Mouse (Mus musculus) cerebellum, adult 11-12 months (tissue): ENCODE results near the gene Pgf.

ENCODE experiments used
- DNase-seq: peaks from one replicate; pipeline ENCODE4 v3.0.0; 2022

Gene Pgf

GRCm38 (mm10) chr12:85186361-85186760, 8.8 kb upstream of the Pgf start:
- DNase-seq, result no peak

- no peak for DNase-seq
Measured at GRCm38 (mm10) chr12:85185810-85186209, 8.2 kb upstream of the Pgf start.

DNA sequence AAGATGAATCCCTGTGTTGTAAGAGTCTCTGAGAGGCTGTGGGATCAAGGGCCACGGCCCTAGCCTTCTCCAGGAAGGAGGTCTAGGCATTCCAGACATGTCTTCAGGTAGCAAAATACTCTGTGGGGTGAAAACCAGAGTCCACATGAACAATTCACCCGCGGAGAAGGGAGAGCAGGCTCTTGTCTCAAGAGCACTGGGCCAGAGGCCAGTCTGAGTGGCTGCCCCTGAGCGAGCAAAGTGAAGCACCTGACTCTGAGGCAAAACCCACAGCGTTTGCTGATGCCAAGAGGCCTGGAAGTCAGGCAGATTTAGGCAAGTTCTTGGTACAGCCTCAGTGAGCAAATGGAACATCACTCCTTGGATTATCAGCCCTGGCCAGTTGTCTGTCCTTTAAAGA, 6.5 kb upstream of the Pgf start:
- DNase-seq, result no peak

- no peak for DNase-seq
Measured at GRCm38 (mm10) chr12:85182898-85183297, 5.3 kb upstream of the Pgf start.

DNA sequence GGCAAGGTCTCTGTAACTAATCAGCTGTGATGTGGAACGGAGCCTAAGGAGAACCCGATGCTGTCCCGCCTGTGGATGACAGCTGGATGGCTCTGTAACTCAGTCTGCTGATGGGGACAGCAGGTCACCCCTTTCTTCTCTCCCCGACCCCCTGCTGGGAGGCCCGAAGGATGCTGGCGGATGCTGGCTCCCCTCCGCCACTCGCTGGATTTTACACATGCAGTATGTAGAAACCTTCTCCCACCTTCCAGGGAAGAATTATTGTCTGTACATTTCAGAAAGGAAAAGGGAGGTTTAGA, 4.7 kb upstream of the Pgf start:
- no peak for DNase-seq

- no peak for DNase-seq
Measured at GRCm38 (mm10) chr12:85181475-85182344, 4.1 kb upstream of the Pgf start.

- no peak for DNase-seq
Measured at GRCm38 (mm10) chr12:85178294-85178693, 704 bp upstream of the Pgf start.

DNA sequence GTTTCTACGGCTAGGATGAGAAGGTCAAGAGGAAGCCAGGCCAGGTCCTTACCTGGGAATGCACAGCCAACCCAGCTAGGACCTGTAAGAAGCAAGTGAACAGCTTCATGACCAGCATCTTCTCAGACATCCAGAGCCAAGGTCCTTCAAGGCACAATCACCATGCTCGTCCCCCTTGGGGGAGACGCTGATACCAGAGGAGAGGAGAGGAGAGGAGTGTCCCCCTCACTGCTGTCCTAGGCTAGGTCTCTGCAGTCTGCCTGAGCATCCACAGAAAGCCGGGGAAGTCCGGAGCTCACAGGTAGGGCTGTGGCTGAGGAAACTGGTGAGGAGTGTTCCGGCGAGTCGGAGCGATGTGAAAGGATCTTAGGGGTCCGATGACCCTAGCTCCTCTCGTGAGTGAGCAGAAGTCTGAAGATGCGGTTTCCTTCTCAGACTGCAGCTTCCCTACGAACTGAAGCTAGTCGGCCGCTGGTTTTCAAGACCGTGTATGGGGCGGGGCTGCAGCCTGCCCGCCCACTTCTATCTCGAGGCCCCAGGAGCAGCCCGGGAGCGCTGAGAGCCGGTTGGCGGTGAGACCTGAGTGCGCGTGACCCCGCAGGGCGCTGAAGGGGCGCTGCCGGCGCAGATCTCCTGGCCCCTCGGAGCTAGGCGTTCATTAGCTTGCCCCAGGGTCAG, 605 bp downstream of the Pgf start:
- DNase-seq, result no peak

DNA sequence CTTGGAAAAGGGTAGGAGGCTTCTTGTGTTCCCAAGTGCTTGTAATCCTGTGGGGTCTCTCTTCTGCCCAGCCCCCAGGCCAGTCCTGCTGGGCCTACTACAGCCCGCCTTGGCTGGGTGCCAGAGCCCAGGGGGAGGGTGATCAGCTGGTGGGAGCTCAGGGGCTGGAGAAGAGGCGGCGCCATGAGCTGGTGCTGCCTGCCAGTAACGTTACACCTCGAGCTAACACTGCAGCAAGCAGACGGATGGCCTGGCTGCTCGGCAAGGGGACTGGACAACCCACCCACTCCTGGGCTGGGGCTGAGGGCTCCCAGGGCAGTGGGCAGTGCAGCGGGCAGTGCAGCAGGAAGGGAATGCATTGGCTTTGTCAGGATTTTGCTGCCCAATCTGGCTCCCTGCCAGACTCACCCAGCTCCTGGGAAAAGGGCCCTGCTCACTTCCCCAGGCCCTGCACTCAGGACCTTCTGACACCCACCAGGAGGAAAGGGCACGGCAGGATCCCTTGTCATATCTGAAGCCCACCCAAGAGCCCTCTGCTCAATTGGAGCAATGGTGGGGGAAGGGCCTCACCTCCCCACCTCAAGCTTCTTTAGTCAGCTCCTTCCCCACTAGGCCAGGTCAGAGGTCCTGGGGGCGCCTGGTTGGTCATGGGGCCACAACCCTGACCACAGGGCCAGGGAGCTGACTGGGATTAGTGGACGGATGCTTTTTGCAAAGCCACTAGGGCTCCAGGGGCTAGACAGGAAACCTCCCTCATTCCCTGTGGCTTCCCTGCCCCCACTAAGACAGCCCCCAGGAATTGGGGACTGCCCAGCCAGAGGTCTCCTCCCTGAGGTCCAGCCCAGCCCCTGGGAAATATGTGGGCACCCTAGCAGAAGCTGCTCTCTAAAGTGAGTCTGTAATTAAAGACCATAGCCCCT, 1.4 kb downstream of the Pgf start:
- no peak for DNase-seq

DNA sequence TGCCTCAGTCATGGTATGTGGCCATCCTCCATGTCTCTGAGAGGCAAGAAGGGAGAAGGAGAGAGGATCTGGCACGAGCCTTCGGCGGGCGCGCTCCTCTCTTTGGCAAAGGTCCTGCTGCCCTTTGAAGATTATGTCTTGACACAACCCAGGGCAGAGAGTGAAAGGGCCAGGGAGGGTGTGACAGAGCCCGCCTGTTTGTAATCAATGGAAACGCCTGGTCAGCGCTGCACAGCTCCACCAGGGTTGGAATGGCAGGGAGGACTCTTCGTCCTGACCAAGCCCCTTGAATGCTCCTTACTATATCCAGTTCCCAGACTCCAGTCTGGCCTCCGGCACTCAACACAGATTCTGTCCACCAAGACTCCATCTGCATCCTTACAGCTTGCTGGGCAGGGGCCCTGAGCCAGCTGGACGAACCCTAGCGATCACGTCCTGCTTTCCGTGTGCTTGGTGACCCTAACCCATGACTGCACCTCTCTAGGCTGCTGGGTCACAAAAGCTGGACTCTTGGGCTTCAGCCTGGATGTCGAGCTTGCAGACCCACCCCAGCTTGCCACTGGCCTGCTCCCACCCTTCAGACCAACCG, 2.4 kb downstream of the Pgf start:
- no peak for DNase-seq

GRCm38 (mm10) chr12:85174016-85174415, 3.6 kb downstream of the Pgf start:
- DNase-seq, result no peak

GRCm38 (mm10) chr12:85170948-85171307, 6.7 kb downstream of the Pgf start:
- no peak for DNase-seq

DNA sequence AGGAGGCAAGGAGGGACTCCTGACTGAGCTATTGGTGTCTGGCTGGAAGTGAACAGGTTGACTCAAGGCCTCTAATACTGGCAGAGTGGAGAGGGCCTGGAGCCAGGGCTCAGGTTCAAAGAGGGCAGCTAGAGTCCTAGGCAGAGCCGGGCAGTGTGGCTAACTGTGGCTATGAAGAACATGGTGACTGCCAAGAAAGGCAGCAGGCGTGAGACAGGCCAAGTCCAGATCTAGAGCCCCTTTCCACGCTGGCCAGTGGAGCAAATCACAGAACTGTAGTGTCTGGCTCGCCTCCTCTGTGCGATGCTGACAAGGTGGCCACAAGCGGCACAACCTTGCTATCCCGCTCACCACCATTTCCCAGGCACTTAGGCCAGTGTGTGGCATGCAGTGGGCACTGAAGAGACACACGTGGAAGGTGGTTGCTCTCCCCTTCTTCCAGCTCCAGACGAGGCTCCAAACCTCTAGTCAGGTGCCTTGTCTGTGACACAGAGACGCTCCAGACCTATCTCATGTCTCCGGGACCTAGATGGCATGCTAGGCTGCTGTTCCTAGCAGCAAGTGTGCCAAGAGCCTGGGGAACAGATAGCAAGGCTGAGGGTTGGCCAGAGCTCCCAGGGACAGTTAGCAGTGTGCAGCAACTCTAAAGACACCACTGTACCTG, 7.2 kb downstream of the Pgf start:
- DNase-seq, result peak; percentile 57

GRCm38 (mm10) chr12:85169877-85170276, 7.7 kb downstream of the Pgf start:
- no peak for DNase-seq

GRCm38 (mm10) chr12:85169117-85169858, 8.3 kb downstream of the Pgf start:
- peak; percentile 72 for DNase-seq

DNA sequence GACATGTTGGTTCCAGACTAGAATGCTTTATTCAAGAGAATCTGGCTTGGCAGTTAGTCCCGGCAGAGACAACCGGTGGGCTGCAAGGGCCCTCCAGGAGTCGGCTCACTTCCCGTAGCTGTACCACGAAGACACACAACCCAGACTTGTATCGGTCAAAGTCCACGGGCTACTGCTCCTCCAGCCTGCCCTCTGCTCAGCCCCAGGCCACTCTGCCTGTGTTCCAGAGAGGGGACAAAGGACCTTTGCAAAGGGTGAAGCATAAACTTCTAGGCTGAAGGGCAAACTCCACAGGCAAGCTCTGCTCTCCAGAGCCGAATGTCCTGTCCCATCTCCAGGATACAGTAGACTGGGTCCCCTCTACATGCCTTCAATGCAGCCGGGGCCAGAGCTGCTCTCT, 11.0 kb downstream of the Pgf start:
- no peak for DNase-seq

DNA sequence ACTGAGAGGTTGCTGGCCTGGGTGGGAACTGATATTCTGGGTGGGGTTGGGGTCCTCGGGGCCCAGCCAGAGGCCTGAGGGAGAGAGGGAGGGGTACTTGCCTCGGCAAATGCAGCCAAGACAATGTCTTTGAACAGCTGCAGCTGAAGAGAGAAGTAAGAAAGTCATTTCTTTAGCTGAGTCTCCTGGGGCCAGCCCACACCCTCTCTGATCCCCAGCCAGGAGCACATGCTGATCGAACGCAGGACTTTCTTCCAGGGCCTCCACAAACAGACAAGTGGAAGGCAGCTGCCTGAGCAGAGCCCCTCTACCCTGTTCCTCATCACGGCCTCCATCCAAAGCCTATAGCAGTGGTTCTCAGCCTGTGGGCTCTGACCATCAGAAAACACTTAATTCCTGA, 12.6 kb downstream of the Pgf start:
- no peak for DNase-seq

- DNase-seq, result no peak
Measured at GRCm38 (mm10) chr12:85159592-85159991, 18.0 kb downstream of the Pgf start.

- no peak for DNase-seq
Measured at GRCm38 (mm10) chr12:85158801-85159200, 18.8 kb downstream of the Pgf start.

DNA sequence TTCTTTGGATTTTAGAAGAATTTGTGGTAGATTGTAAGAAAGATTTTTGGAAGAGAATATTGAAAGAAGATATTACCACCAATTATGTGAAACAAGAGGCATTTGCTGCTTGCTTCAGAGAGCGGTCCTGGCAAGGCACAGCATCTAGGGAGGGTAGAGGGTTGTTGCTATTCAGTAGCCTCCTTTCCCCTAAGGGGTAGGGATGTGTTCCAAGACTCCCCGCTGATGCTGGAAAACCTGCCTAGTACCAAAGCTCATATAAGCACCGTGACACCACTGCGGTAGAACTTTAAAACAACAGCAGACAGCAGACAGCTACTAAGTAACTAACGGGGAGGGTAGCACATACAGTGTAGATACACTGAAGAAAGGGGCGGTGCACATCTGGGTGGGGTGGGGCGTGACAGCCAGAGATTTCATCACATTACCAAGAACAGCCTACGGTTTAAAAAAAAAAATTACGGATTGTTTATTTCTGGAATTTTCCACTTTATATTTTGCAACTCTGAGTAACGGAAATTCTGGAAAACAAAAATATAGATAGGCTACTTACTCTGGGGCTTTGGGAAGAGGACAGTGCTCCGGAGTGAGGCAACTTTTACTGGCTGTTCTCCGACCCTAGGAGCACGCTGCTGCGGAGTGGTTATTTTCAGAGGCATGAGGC, 19.7 kb downstream of the Pgf start:
- no peak for DNase-seq

DNA sequence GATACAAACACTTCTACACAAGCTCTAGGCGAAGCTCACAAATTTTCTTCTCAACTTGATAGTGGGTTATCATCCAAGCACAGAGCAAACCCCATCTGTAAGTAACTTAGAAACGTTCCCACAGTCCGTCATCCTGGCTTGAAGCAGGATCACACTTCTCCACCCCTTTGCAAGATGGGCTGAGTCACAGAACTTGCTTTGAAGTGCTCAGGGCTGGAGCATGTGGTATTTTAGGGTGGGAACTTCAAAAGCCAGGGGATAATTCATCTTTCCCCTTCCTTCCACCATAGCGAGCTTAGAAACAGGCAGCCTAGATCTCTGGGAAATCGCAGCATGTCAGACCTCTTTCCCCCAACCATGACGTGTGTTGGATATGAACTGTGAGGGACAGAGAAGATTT, 21.3 kb downstream of the Pgf start:
- no peak for DNase-seq
